Mouse (Mus musculus) urinary bladder, postnatal 25 days (tissue): ENCODE measurements at regions not wholly inside any gene's neighbourhood (a gene's known extent, or its start where the extent isn't known, plus 50 kb on each side); places are given as distances from the start of the nearest gene placed in this dataset.

Source experiments
- DNase-seq: peaks from one replicate; pipeline ENCODE4 v3.0.0; 2022; ENCODE audit warnings: low spot score

- DNase-seq, result no peak
These were observed 221.3 kb upstream of the Pde3a start for GRCm38 (mm10) chr6:141027787-141028186.

DNA sequence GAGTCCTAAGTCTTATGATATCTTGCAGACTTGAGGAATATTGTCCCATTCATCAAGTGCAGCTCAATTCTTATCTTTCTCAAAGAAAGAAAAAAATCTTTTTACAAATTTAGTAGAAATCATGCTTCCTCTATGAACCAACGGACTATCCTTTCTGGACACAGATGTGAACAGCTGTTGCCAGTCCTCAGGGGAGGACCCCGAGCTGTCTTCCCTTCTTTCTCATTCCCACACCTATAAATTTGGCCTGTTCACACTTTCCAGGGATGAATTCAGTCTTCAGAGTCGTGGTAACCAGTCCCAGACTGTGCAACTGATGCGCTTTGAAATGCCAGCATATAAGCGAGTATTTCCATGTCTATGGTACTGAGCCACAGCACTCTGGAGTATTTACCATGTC is 214.2 kb upstream of the Pde3a start:
- no peak for DNase-seq

GRCm38 (mm10) chr6:141041358-141041757 is 207.7 kb upstream of the Pde3a start:
- DNase-seq, result no peak

DNA sequence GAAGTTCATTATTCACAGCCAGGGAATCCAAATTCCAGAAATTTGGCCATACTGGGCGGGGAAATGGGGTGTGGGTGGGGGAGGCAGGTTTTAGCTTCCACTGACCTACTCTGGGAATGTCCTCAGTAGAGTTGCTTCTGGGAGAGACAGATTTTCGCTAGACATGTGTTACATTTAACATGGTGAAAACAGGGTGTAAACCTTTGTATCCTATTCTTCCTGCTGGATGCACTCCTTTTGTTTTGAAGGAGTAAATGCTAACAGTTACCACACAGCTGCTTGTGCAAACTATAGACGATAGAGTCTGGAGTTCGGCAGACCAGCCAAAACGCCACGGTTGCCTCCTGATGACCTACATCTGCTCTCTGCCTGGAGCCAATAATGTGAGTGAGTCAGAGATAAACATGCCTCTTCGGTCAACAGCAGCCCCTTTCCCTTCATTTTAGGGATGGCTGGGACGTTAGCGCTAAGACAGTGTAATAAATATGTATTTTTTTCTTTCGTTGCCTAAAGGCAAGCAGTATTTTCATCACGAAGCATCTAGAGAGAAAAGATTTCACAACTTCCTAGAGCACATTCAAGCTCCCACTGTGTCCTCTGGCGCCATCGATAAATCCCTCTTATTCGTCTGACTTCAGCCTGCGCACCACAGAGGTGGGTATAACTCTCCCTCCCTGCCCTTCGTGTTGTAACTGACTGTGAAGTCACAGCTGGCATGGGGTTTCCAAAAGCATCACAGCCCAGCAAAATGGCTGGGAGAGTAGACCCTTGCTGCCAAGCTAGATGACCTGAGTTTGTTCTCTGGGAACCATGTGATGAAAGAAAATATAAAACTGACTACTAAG is 207.1 kb upstream of the Pde3a start:
- DNase-seq, result peak; percentile 16

DNA sequence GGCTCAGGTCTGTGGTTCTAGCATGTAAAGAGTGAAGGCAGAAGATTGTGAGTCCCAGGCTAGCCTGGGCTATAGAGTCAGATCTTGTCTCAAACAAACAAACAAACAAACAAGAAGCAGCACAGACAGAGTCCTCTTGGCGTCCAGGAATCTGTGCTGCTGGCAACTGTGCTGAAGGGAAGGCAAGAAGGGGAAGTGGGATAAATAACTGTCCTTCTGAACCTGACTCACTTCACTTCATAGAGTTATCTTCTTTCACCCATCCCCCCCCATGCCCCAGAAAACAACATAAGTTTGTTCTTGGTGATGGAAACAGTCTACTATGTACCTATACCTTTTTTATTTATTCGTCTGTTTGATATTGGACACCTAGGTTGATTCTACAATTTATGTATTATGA is 200.8 kb upstream of the Pde3a start:
- no peak for DNase-seq

GRCm38 (mm10) chr6:141050038-141050684 is 198.9 kb upstream of the Pde3a start:
- no peak for DNase-seq

- no peak for DNase-seq
These were observed 195.0 kb upstream of the Pde3a start for GRCm38 (mm10) chr6:141054026-141054425.

GRCm38 (mm10) chr6:141059250-141059916 is 189.7 kb upstream of the Pde3a start:
- no peak for DNase-seq

- DNase-seq, result no peak
These were observed 183.3 kb upstream of the Pde3a start for GRCm38 (mm10) chr6:141065724-141066123.

DNA sequence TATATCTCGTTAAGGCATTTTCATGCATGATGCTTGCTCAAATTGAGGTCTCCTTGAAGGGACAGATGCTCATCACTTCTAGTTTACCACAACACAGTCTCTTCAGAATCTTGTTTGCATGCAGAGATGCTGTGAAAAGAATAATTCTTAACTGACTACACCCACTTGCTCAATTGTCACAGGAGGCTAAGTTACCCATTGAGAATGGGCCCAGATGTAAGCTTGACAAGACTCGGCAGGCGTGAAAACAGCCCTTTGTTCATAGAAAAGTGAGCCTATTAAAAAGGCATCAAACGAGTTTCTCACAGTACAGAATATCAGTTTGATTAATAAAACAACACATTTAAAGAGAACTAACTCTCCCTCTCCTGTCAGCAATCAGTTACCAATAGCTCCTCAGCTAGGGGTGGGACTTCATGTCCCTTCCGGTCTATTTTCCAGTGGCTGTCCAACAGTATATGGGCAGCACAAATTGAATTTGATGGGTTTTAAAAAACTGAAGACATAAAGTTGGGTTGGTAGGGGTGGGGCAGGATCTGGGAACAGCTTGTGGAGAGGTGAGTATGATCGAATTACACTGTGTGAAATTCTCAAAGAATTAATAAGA is 180.1 kb upstream of the Pde3a start:
- DNase-seq, result no peak

- no peak for DNase-seq
These were observed 179.2 kb upstream of the Pde3a start for GRCm38 (mm10) chr6:141069896-141070295.

- no peak for DNase-seq
These were observed 177.6 kb upstream of the Pde3a start for GRCm38 (mm10) chr6:141071507-141071906.

GRCm38 (mm10) chr6:141091076-141091780 is 157.8 kb upstream of the Pde3a start:
- no peak for DNase-seq

DNA sequence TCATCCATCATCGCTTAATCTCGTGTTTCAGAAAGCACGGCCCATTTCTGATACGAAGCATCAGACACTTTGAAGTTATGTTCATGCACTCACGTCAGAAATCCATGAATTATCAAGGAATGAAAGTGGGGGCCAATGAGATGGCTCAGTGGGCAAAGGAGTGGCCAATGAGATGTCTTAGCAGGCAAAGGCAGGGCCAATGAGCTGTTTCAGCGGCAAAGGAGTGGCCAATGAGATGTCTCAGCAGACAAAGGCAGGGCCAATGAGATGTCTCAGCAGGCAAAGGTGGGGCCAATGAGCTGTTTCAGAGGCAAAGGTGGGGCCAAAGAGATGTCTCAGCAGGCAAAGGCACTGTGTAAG is 157.3 kb upstream of the Pde3a start:
- DNase-seq, result no peak

GRCm38 (mm10) chr6:141097338-141098122 is 151.5 kb upstream of the Pde3a start:
- DNase-seq, result no peak

GRCm38 (mm10) chr6:141118287-141118686 is 130.8 kb upstream of the Pde3a start:
- no peak for DNase-seq

DNA sequence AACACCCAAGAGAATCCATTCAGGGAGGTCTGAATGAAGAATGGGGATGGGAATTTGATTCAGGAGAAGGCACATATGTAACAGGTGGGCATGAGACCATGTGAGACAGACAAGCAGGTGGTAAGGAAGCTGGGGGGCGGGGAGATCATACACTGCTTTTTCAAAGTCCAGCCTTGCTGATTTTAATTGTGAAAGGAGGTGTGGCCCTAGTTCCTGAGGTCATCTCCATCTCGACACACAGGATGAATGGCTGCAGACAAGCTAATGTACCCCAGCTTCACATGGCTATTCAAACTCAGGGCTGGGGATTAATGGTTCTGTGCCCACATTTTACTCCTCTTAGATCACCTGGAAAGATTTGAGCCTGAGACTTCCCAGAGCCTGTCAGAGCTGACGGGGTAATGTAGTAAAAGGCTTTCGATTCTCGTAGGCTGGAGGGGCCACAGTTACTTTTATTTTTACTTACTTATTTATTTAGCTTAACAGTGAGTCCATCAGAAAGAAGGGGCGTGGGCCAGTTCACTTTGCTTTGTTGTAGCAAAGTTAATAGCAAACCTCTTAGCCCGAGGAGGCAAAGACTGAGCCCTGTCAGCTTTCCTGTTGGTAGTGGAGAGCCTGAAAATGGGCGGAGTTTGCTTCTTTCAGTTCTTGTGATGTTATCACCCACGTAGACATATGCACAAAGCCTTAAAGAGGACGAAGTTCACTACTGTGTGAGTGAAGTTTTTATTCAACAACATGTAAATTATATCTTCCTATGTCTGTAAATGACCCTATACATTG is 122.3 kb upstream of the Pde3a start:
- DNase-seq, result no peak

- no peak for DNase-seq
These were observed 119.5 kb upstream of the Pde3a start for GRCm38 (mm10) chr6:141129596-141129995.

GRCm38 (mm10) chr6:141134176-141134575 is 114.9 kb upstream of the Pde3a start:
- no peak for DNase-seq

GRCm38 (mm10) chr6:141136664-141137375 is 112.2 kb upstream of the Pde3a start:
- DNase-seq, result no peak
